Mouse (Mus musculus) left cerebral cortex, adult 9 months (tissue): Measurements from ENCODE around the gene Wdr82.
A peak's percentile ranks its signal among the peaks of the same experiment; 100 is the strongest.

Experiments used
- DNase-seq, 2 experiments: peaks; one replicate each; pipeline ENCODE4 v3.0.0; 2022; ENCODE audit warnings: low spot score in 2 of 2

Gene Wdr82

GRCm38 (mm10) chr9:106225469-106226150, 54.9 kb downstream of the Wdr82 start:
- no peak for DNase-seq

GRCm38 (mm10) chr9:106226151-106226682, 55.5 kb downstream of the Wdr82 start:
- peak in 1 of 2 experiments; percentile 57 for DNase-seq

GRCm38 (mm10) chr9:106227790-106228429, 57.2 kb downstream of the Wdr82 start:
- no peak for DNase-seq

- DNase-seq: no peak
Measured at GRCm38 (mm10) chr9:106230051-106230733, 59.5 kb downstream of the Wdr82 start.

GRCm38 (mm10) chr9:106230734-106231106, 60.0 kb downstream of the Wdr82 start:
- DNase-seq: no peak

- DNase-seq: no peak
Measured at GRCm38 (mm10) chr9:106231220-106231619, 60.5 kb downstream of the Wdr82 start.

GRCm38 (mm10) chr9:106231816-106232215, 61.1 kb downstream of the Wdr82 start:
- DNase-seq: no peak

- DNase-seq: no peak
Measured at GRCm38 (mm10) chr9:106232956-106233355, 62.2 kb downstream of the Wdr82 start.

GRCm38 (mm10) chr9:106233953-106234352, 63.2 kb downstream of the Wdr82 start:
- no peak for DNase-seq

- no peak for DNase-seq
Measured at GRCm38 (mm10) chr9:106235194-106235830, 64.6 kb downstream of the Wdr82 start.

GRCm38 (mm10) chr9:106236156-106236817, 65.6 kb downstream of the Wdr82 start:
- DNase-seq: no peak

- DNase-seq: no peak
Measured at GRCm38 (mm10) chr9:106236818-106237211, 66.1 kb downstream of the Wdr82 start.

- DNase-seq: no peak
Measured at GRCm38 (mm10) chr9:106237401-106237800, 66.7 kb downstream of the Wdr82 start.

GRCm38 (mm10) chr9:106237878-106238277, 67.2 kb downstream of the Wdr82 start:
- no peak for DNase-seq
